Mouse (Mus musculus): Measurements from ENCODE around the gene Tnks2.

DNA sequence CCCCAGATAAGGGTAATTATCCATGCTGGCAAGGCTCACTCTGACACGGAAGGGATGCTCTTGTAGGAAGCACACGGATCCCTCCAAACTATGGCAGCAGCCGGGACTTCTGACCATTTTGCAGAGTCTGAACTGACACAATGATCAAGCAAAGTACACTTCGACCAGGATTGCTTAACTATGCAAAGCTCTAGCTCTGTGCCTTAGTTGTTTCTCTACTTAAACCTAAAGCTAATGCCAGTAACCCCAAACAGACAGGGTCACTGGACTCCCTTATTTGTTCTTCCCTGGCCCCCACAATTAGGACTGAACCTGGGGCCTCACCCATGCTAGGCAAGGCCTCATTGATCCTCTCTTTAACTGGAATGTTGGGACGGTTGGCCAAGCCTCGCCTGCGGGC lies 33.7 kb upstream of the Tnks2 start:
- TF ChIP-seq CTCF (conservative IDR thresholded peaks at IDR 0.05 in 1 of 2, IDR thresholded peaks at IDR 0.05 in 1 of 2; ENCODE audit: low read depth in 2 of 2, low read length in 2 of 2) (no peak), MAX (IDR thresholded peaks at IDR 0.05; ENCODE audit: low read length) (no peak), POLR2A (IDR thresholded peaks at IDR 0.05; ENCODE audit: low read depth, low read length) (no peak), ZNF384 (IDR thresholded peaks at IDR 0.05; ENCODE audit: low read depth, low read length) (no peak), ZKSCAN1 (IDR thresholded peaks at IDR 0.05; ENCODE audit: borderline replicate concordance, low read depth, low read length) (no peak), HCFC1 (IDR thresholded peaks at IDR 0.05; ENCODE audit: low read depth, low read length) (no peak), EP300 (IDR thresholded peaks at IDR 0.05; ENCODE audit: low read length) (no peak), ZMIZ1 (IDR thresholded peaks at IDR 0.05; ENCODE audit: low read depth, low read length) (no peak), UBTF (IDR thresholded peaks at IDR 0.05; ENCODE audit: low read depth, low read length) (no peak)
